Mouse (Mus musculus) liver, embryonic 14.5 days (tissue): ENCODE measurements around the gene Olfr641. TPM values are rescaled to one million over a fixed set of nuclear protein-coding genes. Genes with fewer than 3 reads are reported as not detected.

Experiments
- ATAC-seq: fragments of 200-750 bp; cut with Nextera tagmentation; 2 replicates; pipeline ENCODE4 v1.8.0; 2017; ENCODE audit warnings: moderate number of reproducible peaks, mild to moderate bottlenecking, moderate library complexity; ENCODE audit not compliant: insufficient read depth
- DNase-seq, 3 experiments: peaks; one replicate each; pipeline ENCODE4 v3.0.0-alpha.2; 2012 to 2013; ENCODE audit warnings: low read depth in 3 of 3, low spot score in 3 of 3
- H3K27ac ChIP-seq: fragments of 300-500 bp; sonication (generic); 2 replicates; pipeline ENCODE4 v1.5.1; 2014; ENCODE audit warnings: moderate library complexity, mild to moderate bottlenecking, control low read depth, inconsistent platforms
- H3K27me3 ChIP-seq: fragments of 300-500 bp; sonication (generic); 2 replicates; pipeline ENCODE4 v1.6.1; 2014; ENCODE audit warnings: mild to moderate bottlenecking, low read length, moderate library complexity; ENCODE audit not compliant: control insufficient read depth, insufficient read depth
- H3K36me3 ChIP-seq: fragments of 300-500 bp; sonication (generic); replicated peaks from 2 replicates; pipeline ENCODE4 v1.6.1; 2014; ENCODE audit warnings: low read depth; ENCODE audit not compliant: control insufficient read depth, insufficient read depth
- H3K4me1 ChIP-seq, 2 experiments: fragments of 200-500 bp in 1 of 2; fragments of 300-500 bp in 1 of 2; sonication (generic) in 1 of 2; replicated peaks; 2 replicates each; pipeline ENCODE4 v1.6.1; 2012 to 2014; ENCODE audit warnings: antibody characterized with exemption in 1 of 2, inconsistent platforms in 1 of 2, low read length in 1 of 2; ENCODE audit not compliant: control insufficient read depth in 2 of 2, insufficient read depth in 2 of 2
- H3K4me2 ChIP-seq: fragments of 300-500 bp; sonication (generic); 2 replicates; pipeline ENCODE4 v1.6.1; 2014; ENCODE audit warnings: low read depth, mild to moderate bottlenecking, control low read depth, moderate library complexity
- H3K4me3 ChIP-seq, 2 experiments: fragments of 200-500 bp in 1 of 2; fragments of 300-500 bp in 1 of 2; sonication (generic) in 1 of 2; 2 replicates each; pipeline ENCODE4 v1.5.1; 2012 to 2014; ENCODE audit warnings: low read depth in 2 of 2, low read length in 2 of 2, mild to moderate bottlenecking in 2 of 2, control low read depth in 1 of 2, inconsistent platforms in 1 of 2, moderate library complexity in 1 of 2; ENCODE audit not compliant: insufficient read depth in 1 of 2
- H3K9ac ChIP-seq: fragments of 300-500 bp; sonication (generic); replicated peaks from 2 replicates; pipeline ENCODE4 v1.6.1; 2014; ENCODE audit warnings: mild to moderate bottlenecking, control low read depth, moderate library complexity
- H3K9me3 ChIP-seq: fragments of 300-500 bp; sonication (generic); 2 replicates; pipeline ENCODE4 v1.6.1; 2016; ENCODE audit warnings: low read length, mixed read lengths; ENCODE audit not compliant: control insufficient read depth
- CTCF ChIP-seq: IDR thresholded peaks from 2 replicates; pipeline ENCODE4 v1.5.1; 2016; ENCODE audit warnings: antibody characterized with exemption, low read depth, control low read depth
- EP300 ChIP-seq: IDR thresholded peaks from 2 replicates; pipeline ENCODE4 v1.6.1; 2016; ENCODE audit warnings: antibody characterized with exemption, low read depth
- WGBS: fragments of 180-500 bp; shearing (Covaris S2); extraction: QIAGEN DNeasy Blood & Tissue Kit; methylation state at CpG from one replicate; pipeline ENCODE4 v1.1.7; 2014; ENCODE audit not compliant: insufficient replicate concordance; 5-methylcytosine and 5-hydroxymethylcytosine counted together
- polyA plus RNA-seq, 2 experiments: library from polyadenylated mRNA; depleted of rRNA in 1 of 2; stranded (reverse) in 1 of 2; unstranded in 1 of 2; fragments of >200 nt; fragmentation: Nextera tagmentation in 1 of 2; extraction: Ambion mirVana in 1 of 2; gene quantifications; 2 replicates each; pipeline versions ENCODE4 v1.2.1 to v1.2.3; 2012 to 2014

The Olfr641 gene
- polyA plus RNA-seq, 2 experiments: not detected

GRCm38 (mm10) chr7:104021651-104022050 is 13.6 kb upstream of the Olfr641 start:
- Histone ChIP-seq H3K4me2 (no peak overlapping the region), H3K9me3 (no peaks in the 10 kb centered on the region), H3K9ac (no peak overlapping the region), H3K27me3 (no peaks in the 10 kb centered on the region), H3K27ac (no peak overlapping the region), H3K36me3 (no peaks in the 10 kb centered on the region), H3K4me3 (no peak overlapping the region), H3K4me1 (no peaks in the 10 kb centered on the region)
- no peak for TF ChIP-seq CTCF
- no peak for TF ChIP-seq EP300
- WGBS: 69% methylated on average over 6 of the region's 6 CpGs
- DNase-seq: no peak
- no peak for ATAC-seq

GRCm38 (mm10) chr7:104025473-104025872 is 9.8 kb upstream of the Olfr641 start, which contains the start of gene Olfr640:
Gene Olfr640 (minus strand): TSS chr7:104025573.
- H3K4me2 ChIP-seq: no peak within 1 kb of the TSS
- no peak within 1 kb of the TSS for H3K27ac ChIP-seq
- no peaks in the 10 kb centered on the region for H3K4me1 ChIP-seq
- H3K36me3 ChIP-seq: no peaks in the 10 kb centered on the region
- 52% methylated on average over 6 of the region's 6 CpGs for WGBS
- H3K9me3 ChIP-seq: no peaks in the 10 kb centered on the region
- H3K27me3 ChIP-seq: no peaks in the 10 kb centered on the region
- H3K9ac ChIP-seq: no peak within 1 kb of the TSS
- ATAC-seq: no peak
- no peak for DNase-seq
- H3K4me3 ChIP-seq: no peak within 1 kb of the TSS
- TF ChIP-seq CTCF: no peak
- no peak for TF ChIP-seq EP300

- H3K9ac ChIP-seq: no peak overlapping the region
- TF ChIP-seq CTCF: no peak
- ATAC-seq (no peak), DNase-seq (no peak)
- H3K36me3 ChIP-seq: no peaks in the 10 kb centered on the region
- no peak overlapping the region for H3K4me3 ChIP-seq
- H3K4me1 ChIP-seq: no peaks in the 10 kb centered on the region
- no peaks in the 10 kb centered on the region for H3K27me3 ChIP-seq
- WGBS: 51% methylated on average over 3 of the region's 3 CpGs
- no peaks in the 10 kb centered on the region for H3K9me3 ChIP-seq
- H3K27ac ChIP-seq: no peak overlapping the region
- no peak overlapping the region for H3K4me2 ChIP-seq
Measured at GRCm38 (mm10) chr7:104026978-104027377, 8.3 kb upstream of the Olfr641 start.

GRCm38 (mm10) chr7:104050745-104051144 is 15.5 kb downstream of the Olfr641 start:
- Histone ChIP-seq H3K4me2 (no peak overlapping the region), H3K9ac (no peak overlapping the region), H3K36me3 (no peaks in the 10 kb centered on the region), H3K9me3 (no peaks in the 10 kb centered on the region), H3K27ac (no peak overlapping the region), H3K27me3 (no peaks in the 10 kb centered on the region), H3K4me3 (no peak overlapping the region), H3K4me1 (no peaks in the 10 kb centered on the region)
- no peak for DNase-seq
- TF ChIP-seq CTCF: no peak
- TF ChIP-seq EP300: no peak
- ATAC-seq: no peak
- WGBS: 64% methylated on average over 4 of the region's 4 CpGs

GRCm38 (mm10) chr7:104052566-104052965 is 17.3 kb downstream of the Olfr641 start, which contains the start of gene Olfr642:
Gene Olfr642 (minus strand): TSS chr7:104052666.
- Histone ChIP-seq H3K27ac (no peak within 1 kb of the TSS), H3K4me3 (no peak within 1 kb of the TSS), H3K27me3 (no peaks in the 10 kb centered on the region), H3K4me1 (no peaks in the 10 kb centered on the region), H3K36me3 (no peaks in the 10 kb centered on the region), H3K9ac (no peak within 1 kb of the TSS), H3K4me2 (no peak within 1 kb of the TSS), H3K9me3 (no peaks in the 10 kb centered on the region)
- WGBS: 56% methylated on average over 1 of the region's 1 CpGs
- TF ChIP-seq CTCF (no peak), EP300 (no peak)
- no peak for ATAC-seq
- no peak for DNase-seq

GRCm38 (mm10) chr7:104059215-104059614 is 24.0 kb downstream of the Olfr641 start:
- H3K4me2 ChIP-seq: no peak overlapping the region
- WGBS: 71% methylated on average over 1 of the region's 1 CpGs
- TF ChIP-seq CTCF (no peak), EP300 (no peak)
- no peak for ATAC-seq
- H3K4me1 ChIP-seq: no peaks in the 10 kb centered on the region
- no peak overlapping the region for H3K4me3 ChIP-seq
- no peak overlapping the region for H3K27ac ChIP-seq
- no peaks in the 10 kb centered on the region for H3K27me3 ChIP-seq
- no peaks in the 10 kb centered on the region for H3K9me3 ChIP-seq
- no peaks in the 10 kb centered on the region for H3K36me3 ChIP-seq
- no peak overlapping the region for H3K9ac ChIP-seq
- no peak for DNase-seq
